Mouse (Mus musculus) subcutaneous adipose tissue, adult 2 months (tissue): ENCODE measurements around the gene Olfr457. TPM values are rescaled to one million over a fixed set of nuclear protein-coding genes. Genes with fewer than 3 reads are reported as not detected.

Source experiments
- polyA plus RNA-seq: library from polyadenylated mRNA; depleted of rRNA; stranded (reverse); fragments of >200 nt; gene quantifications from 2 replicates; pipeline ENCODE4 v1.2.3, GENCODE M21; 2012; ENCODE audit warnings: low replicate concordance; rRNA removed

Gene Olfr457
- polyA plus RNA-seq: not detected in 2 replicates

GRCm38 (mm10) chr6:42476235-42476634, at the start of gene Olfr457:
Olfr457 (minus strand) TSS chr6:42476335.

GRCm38 (mm10) chr6:42487114-42487513, 11.0 kb upstream of the Olfr457 start, which contains the start of gene Olfr456:
Olfr456 (minus strand) TSS chr6:42487214.

GRCm38 (mm10) chr6:42465096-42465495, 11.0 kb downstream of the Olfr457 start, which contains the start of gene Olfr458:
Olfr458 (minus strand) TSS chr6:42465196.

GRCm38 (mm10) chr6:42434446-42434845, 41.7 kb downstream of the Olfr457 start, which contains the start of gene Tas2r126:
Tas2r126 (plus strand) TSS chr6:42434535.

Other genes with a start within 250 kb of the Olfr457 start
- 38.4 and 87.4 TPM in 2 replicates for gene Gstk1, start 230.4 kb downstream of the Olfr457 start, polyA plus RNA-seq
- 1.5 TPM in 1 of 2 replicates, not detected in the other for gene Tmem139, start 214.4 kb downstream of the Olfr457 start, polyA plus RNA-seq
- gene Casp2, start 211.3 kb downstream of the Olfr457 start, polyA plus RNA-seq: 21.7 and 43.2 TPM in 2 replicates
- 0.07 and 0.12 TPM in 2 replicates for gene Clcn1, start 189.7 kb downstream of the Olfr457 start, polyA plus RNA-seq
- gene Fam131b, start 151.7 kb downstream of the Olfr457 start, polyA plus RNA-seq: 1.6 and 5.7 TPM in 2 replicates
- 146 and 348 TPM in 2 replicates for gene Zyx, start 126.7 kb downstream of the Olfr457 start, polyA plus RNA-seq
- 1.2 and 11.6 TPM in 2 replicates for gene Epha1, start 103.1 kb downstream of the Olfr457 start, polyA plus RNA-seq
- 0.19 and 0.63 TPM in 2 replicates for gene Tas2r143, start 76.1 kb downstream of the Olfr457 start, polyA plus RNA-seq
- gene Tas2r135, start 70.9 kb downstream of the Olfr457 start, polyA plus RNA-seq: 0.14 TPM in 1 of 2 replicates, not detected in the other
- not detected in 2 replicates for gene Tas2r126, start 41.8 kb downstream of the Olfr457 start, polyA plus RNA-seq
- gene Olfr458, start 11.1 kb downstream of the Olfr457 start, polyA plus RNA-seq: not detected in 2 replicates
- gene Olfr456, start 10.9 kb upstream of the Olfr457 start, polyA plus RNA-seq: not detected in 2 replicates
- not detected in 2 replicates for gene Olfr455, start 71.3 kb upstream of the Olfr457 start, polyA plus RNA-seq
- gene Tcaf3, start 121.4 kb upstream of the Olfr457 start, polyA plus RNA-seq: 0.06 TPM in 1 of 2 replicates, not detected in the other
- 5.7 and 6.4 TPM in 2 replicates for gene Tcaf2, start 168.9 kb upstream of the Olfr457 start, polyA plus RNA-seq
- 60.2 and 68.9 TPM in 2 replicates for gene Tcaf1, start 233.8 kb upstream of the Olfr457 start, polyA plus RNA-seq